Mouse (Mus musculus) brain, embryonic 14.5 days (tissue): ENCODE results near the gene Zfp768.
"Not testable (repeated sequence)": the region's sequence is repeated elsewhere in the genome, so short reads cannot be mapped to it uniquely, and the experiment has no call there.

Source experiments
- CTCF ChIP-seq: fragments of 200-500 bp; IDR thresholded peaks from 2 replicates; pipeline ENCODE4 v1.5.1; 2012; ENCODE audit warnings: inconsistent platforms, mild to moderate bottlenecking, moderate library complexity, borderline replicate concordance; ENCODE audit not compliant: insufficient read depth, insufficient read length; ENCODE audit errors: extremely low read depth
- POLR2A ChIP-seq: fragments of 200-500 bp; IDR thresholded peaks from 2 replicates; pipeline ENCODE4 v1.6.1; 2012; ENCODE audit warnings: mild to moderate bottlenecking, inconsistent platforms, borderline replicate concordance; ENCODE audit not compliant: poor library complexity, insufficient read depth, insufficient read length, severe bottlenecking; ENCODE audit errors: extremely low read depth

DNA sequence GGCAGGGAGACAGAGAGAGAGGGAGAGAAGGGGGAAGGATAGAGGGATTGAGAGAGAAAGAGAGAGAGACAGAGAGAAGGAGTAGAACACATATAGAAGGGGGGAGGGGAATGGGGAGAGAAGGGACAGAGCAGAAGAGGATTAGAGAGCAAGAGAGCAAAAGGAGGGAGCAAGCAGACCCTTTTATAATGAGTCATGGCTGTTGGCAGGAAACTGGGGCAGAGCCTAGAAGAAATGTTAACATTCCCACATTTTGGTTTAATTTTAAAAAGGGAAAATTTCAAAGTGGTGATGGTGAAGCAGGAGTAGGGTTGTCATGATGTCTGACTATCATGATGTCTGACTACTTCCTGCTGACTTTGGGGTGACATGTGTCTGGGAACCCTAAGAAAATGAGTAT, 42.8 kb upstream of the Zfp768 start:
- not testable (repeated sequence) for TF ChIP-seq CTCF, POLR2A
